Mouse (Mus musculus) kidney, adult 9 months (tissue): ENCODE results near the gene Rap1b.

Experiments
- DNase-seq: peaks from one replicate; pipeline ENCODE4 v3.0.0; 2022

Gene Rap1b

GRCm38 (mm10) chr10:117767286-117768140, 78.3 kb downstream of the Rap1b start:
- DNase-seq, result no peak

DNA sequence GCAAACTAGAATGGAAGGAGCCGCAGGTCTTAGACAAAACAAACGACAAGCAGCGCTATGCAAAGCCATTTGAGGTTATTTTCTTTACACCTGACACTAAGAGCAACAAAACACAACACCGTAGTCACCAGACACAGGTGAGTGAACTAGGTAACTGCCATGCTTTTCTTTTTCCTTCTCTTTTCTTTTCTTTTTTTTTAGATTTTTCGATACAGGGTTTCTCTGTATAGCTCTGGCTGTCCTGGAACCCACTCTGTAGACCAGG, 79.0 kb downstream of the Rap1b start:
- no peak for DNase-seq

DNA sequence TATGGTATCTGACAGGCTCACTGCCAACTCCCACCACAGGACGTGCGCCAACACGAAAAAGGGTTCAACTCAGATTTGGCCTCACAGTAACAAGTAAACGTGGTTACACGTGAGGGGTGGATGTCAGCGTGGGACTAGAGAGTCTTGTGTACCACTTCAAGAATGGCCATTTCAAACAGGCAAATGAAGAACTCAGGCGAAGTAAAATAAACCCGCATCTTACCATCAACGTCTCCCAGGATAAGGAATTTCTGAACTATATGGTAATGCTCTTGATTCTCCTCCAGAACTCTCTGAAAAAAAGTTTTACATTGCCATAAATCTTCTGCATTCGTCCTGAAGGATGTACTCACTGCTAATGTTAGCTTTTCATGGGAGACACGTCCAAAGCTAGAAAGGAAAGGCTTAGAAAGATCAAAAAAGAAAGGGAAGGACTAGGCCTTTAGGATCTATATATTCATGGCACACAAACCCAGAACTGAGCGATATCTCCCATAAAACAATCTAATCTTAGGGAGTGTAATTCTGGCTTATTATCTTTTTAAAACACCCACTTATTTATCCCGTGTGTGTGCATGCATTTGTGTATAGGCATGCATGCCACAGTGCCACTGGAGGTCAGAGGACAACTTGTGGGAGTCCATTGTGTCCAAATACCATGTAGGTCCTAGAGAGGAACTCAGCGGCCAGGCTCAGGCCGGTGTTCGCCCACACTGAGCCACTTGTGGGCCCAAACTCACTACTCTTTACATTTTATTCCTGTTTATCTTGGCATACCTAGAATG, 79.5 kb downstream of the Rap1b start:
- no peak for DNase-seq

DNA sequence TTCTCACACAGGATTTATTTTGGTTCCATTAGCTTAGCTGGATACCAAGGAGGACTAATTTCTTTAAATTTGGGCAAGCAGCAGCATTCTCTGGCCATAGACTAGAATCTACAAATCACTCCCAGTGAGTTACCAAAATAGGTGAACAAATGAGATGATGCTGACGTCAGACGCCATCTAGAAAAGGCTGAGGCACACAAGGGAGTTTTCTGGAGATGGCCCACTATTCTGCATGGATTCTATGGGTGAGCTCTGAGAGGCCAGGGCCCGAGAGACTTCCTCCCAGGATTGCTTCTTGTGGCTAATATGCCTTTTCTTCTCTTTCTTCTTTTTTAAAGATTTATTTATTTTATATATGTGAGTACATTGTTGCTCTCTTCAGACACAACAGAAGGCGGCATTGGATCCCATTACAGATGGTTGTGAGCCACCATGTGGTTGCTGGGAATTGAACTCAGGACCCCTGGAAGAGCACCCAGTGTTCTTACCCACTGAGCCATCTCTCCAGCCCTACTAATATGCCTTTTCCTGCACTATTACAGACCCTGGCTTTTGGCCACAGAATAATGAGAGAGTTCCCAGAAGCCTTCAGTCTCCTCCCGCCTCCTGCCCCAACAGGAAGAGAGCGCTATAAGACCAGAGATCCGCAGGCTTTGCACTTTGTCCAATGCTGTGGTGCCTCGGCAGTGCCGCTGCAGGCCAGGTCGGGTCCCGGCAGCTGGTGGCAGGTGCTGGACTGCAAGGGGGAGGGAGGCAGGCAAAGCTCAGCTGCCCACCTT, 80.5 kb downstream of the Rap1b start:
- DNase-seq, result no peak

GRCm38 (mm10) chr10:117764598-117764997, 81.2 kb downstream of the Rap1b start:
- no peak for DNase-seq
